ENCODE assay signal across 22 mouse cellular contexts in genomic region chr5:107775875-107776274, GRCm38 (mm10). TPM values are rescaled to one million over a fixed set of nuclear protein-coding genes. Genes with fewer than 3 reads are reported as not detected.
"Had no signal": no experiment of that assay in that cellular context is flagged by ENCODE, and none has a peak within 500 bp of the region (broad histone marks: within the 10 kb centered on the region; RNA-seq: fewer than 3 reads in every experiment).

No protein-coding gene starts in this region.

- H3K27me3 ChIP-seq: neural tube, embryonic 13.5 days; neural tube, embryonic 15.5 days; stomach, embryonic 15.5 days had no signal

- DNase-seq: retina, postnatal 1 day; right cerebral cortex, adult 18-20 months; right cerebral cortex, postnatal 14 days; right cerebral cortex, postnatal 25 days; right cerebral cortex, postnatal 4 days; spleen, adult 18-20 months; thymus, adult 18-20 months; thymus, adult 2 months; thymus, postnatal 25 days; thymus, postnatal 36 days; thymus, postnatal 4 days had no signal

- H3K4me2 ChIP-seq: neural tube, embryonic 13.5 days; neural tube, embryonic 15.5 days; stomach, embryonic 15.5 days had no signal

- H3K9ac ChIP-seq: neural tube, embryonic 13.5 days; neural tube, embryonic 15.5 days; stomach, embryonic 15.5 days had no signal

- H3K4me3 ChIP-seq: neural tube, embryonic 13.5 days; neural tube, embryonic 15.5 days; stomach, embryonic 15.5 days had no signal

- H3K36me3 ChIP-seq: neural tube, embryonic 15.5 days; stomach, embryonic 15.5 days had no signal

- H3K4me1 ChIP-seq: neural tube, embryonic 13.5 days; neural tube, embryonic 15.5 days; stomach, embryonic 15.5 days had no signal

- H3K9me3 ChIP-seq: neural tube, embryonic 13.5 days; neural tube, embryonic 15.5 days; stomach, embryonic 15.5 days had no signal

- H3K27ac ChIP-seq: neural tube, embryonic 13.5 days; neural tube, embryonic 15.5 days; stomach, embryonic 15.5 days; stomach, postnatal 0 days had no signal

RNA-seq across cellular contexts. Expression of gene Gfi1, which starts 50.0 kb away (rescaled TPM):
- polyA plus RNA-seq: neural tube, embryonic 14.5 days; neural tube, embryonic 15.5 days; stomach, embryonic 14.5 days had no signal

RNA-seq across cellular contexts. Expression of gene Ube2d2b, which starts 54.0 kb away (rescaled TPM):
- total RNA-seq: neutrophil, adult 5-6 weeks had no signal
- polyA plus RNA-seq: neural tube, embryonic 13.5 days; small intestine, adult 2 months; spleen, adult 2 months; stomach, postnatal 0 days; thymus, postnatal 0 days; urinary bladder, adult 2 months had no signal
